18 mouse cellular contexts compared by ENCODE assay signal in the genomic region with DNA sequence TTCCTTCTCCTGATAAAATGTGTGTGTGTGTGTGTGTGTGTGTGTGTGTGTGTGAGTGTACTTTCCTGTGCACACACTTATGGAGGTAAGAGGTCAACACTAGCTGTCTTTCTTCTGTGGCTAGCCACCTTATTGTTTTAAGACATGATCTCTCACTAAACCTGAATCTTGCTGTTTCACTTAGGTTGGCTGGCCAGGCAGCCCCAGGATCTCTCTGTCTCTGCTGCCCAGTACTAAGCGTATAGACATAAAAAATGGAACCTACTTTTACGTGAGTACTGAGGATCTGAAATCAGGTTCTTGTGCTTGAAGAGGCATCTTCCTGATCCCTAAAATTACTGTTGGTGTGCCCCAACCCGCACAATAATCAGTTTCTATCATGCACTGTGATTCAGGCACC. TPM values are rescaled to one million over a fixed set of nuclear protein-coding genes. Genes with fewer than 3 reads are reported as not detected.
DNase-seq lines count a peak whose midpoint lies in the region; ATAC-seq and TF ChIP-seq lines count a peak whose summit lies in the region.
"Had no signal": no experiment of that assay in that cellular context is flagged by ENCODE, and none has a peak within 500 bp of the region (broad histone marks: within the 10 kb centered on the region; RNA-seq: fewer than 3 reads in every experiment).

No protein-coding gene starts in this region.

- no peak for DNase-seq in cerebellum, adult 2 months
- peak; percentile 57 for DNase-seq in heart, embryonic 10.5 days (ENCODE audit: low spot score)
- no peak for DNase-seq in heart, adult 8-10 months (ENCODE audit: low spot score)
- no peak for DNase-seq in layer of hippocampus, adult 2 months (ENCODE audit: low spot score in 2 of 2)
- no peak for DNase-seq in layer of hippocampus, postnatal 14 days (ENCODE audit: low spot score in 2 of 2)
- DNase-seq: adrenal gland, adult 8-10 months; adrenal gland, postnatal 25 days; gastrocnemius, postnatal 10 days; gastrocnemius, postnatal 36 days; kidney, adult 11 months had no signal

- no peaks in the 10 kb centered on the region for H3K36me3 ChIP-seq in heart, embryonic 10.5 days
- H3K36me3 ChIP-seq: embryonic facial prominence, embryonic 12.5 days; embryonic facial prominence, embryonic 15.5 days; forebrain, embryonic 12.5 days; forebrain, embryonic 15.5 days; hindbrain, embryonic 13.5 days had no signal

- no peak for ATAC-seq in cerebellum, adult (ENCODE audit: insufficient number of reproducible peaks, low FRiP score, low TSS enrichment)
- ATAC-seq: activated CD4-positive, CD25-positive, alpha-beta regulatory T cell, adult 4 months; forebrain, embryonic 15.5 days; inflammation-experienced regulatory T-cells, adult 6 months had no signal

- no peaks in the 10 kb centered on the region for H3K27me3 ChIP-seq in cerebellum, adult 2 months (ENCODE audit: control insufficient read depth, insufficient read depth, low read length)
- no peaks in the 10 kb centered on the region for H3K27me3 ChIP-seq in heart, embryonic 10.5 days (ENCODE audit: insufficient read depth, poor library complexity, severe bottlenecking)
- H3K27me3 ChIP-seq: embryonic facial prominence, embryonic 12.5 days; embryonic facial prominence, embryonic 15.5 days; forebrain, embryonic 12.5 days; forebrain, embryonic 15.5 days; hindbrain, embryonic 13.5 days had no signal

- TF ChIP-seq POLR2A in cerebellum, adult 2 months (IDR thresholded peaks at IDR 0.05; ENCODE audit: borderline replicate concordance, insufficient read depth, low read length) = no peak

- H3K4me1 ChIP-seq in cerebellum, adult 2 months (ENCODE audit: control insufficient read depth, insufficient read depth, low read length) = peaks cover 6% of the 10 kb centered on the region; the same call in 1 of the 2 replicates
- no peaks in the 10 kb centered on the region for H3K4me1 ChIP-seq in heart, embryonic 10.5 days
- H3K4me1 ChIP-seq: forebrain, embryonic 12.5 days; forebrain, embryonic 15.5 days had no signal

- no peak for TF ChIP-seq CTCF in cerebellum, adult 2 months (IDR thresholded peaks at IDR 0.05; ENCODE audit: borderline replicate concordance, insufficient read depth, low read depth, low read length)
- no peak for TF ChIP-seq CTCF in layer of hippocampus, adult 2 months (conservative IDR thresholded peaks at IDR 0.05)

- H3K9me3 ChIP-seq in heart, embryonic 10.5 days = no peaks in the 10 kb centered on the region
- H3K9me3 ChIP-seq: embryonic facial prominence, embryonic 12.5 days; embryonic facial prominence, embryonic 15.5 days; forebrain, embryonic 12.5 days; forebrain, embryonic 15.5 days; hindbrain, embryonic 13.5 days had no signal

- peak overlapping the region; percentile 81 for H3K4me3 ChIP-seq in cerebellum, adult 2 months (replicated peaks; ENCODE audit: insufficient read depth, low read depth, low read length)
- H3K4me3 ChIP-seq in heart, embryonic 10.5 days = no peak overlapping the region
- no peak overlapping the region for H3K4me3 ChIP-seq in layer of hippocampus, adult 2 months
- H3K4me3 ChIP-seq: embryonic facial prominence, embryonic 12.5 days; embryonic facial prominence, embryonic 15.5 days; forebrain, embryonic 12.5 days; forebrain, embryonic 15.5 days; hindbrain, embryonic 13.5 days had no signal

- peak overlapping the region; percentile 91 for H3K27ac ChIP-seq in cerebellum, adult 2 months (ENCODE audit: insufficient read depth, low read length)
- no peak overlapping the region for H3K27ac ChIP-seq in heart, embryonic 10.5 days
- H3K27ac ChIP-seq in layer of hippocampus, adult 2 months = peak overlapping the region; percentile 96
- H3K27ac ChIP-seq: embryonic facial prominence, embryonic 12.5 days; embryonic facial prominence, embryonic 15.5 days; forebrain, embryonic 12.5 days; forebrain, embryonic 15.5 days; hindbrain, embryonic 13.5 days had no signal

- WGBS in cerebellum, adult 2 months = 12% methylated on average over 3 of the region's 3 CpGs
- 84% methylated on average over 3 of the region's 3 CpGs for WGBS in heart, embryonic 10.5 days

RNA-seq across cellular contexts. Expression of gene Il16, which starts 12.7 kb away (rescaled TPM):
- 84.9 and 108 TPM in 2 replicates for polyA plus RNA-seq in cerebellum, adult 2 months (2012; rRNA removed)
- polyA plus RNA-seq in heart, embryonic 10.5 days (2016; fragmentation: Nextera tagmentation; extraction: Ambion mirVana) = 1.7 and 2.0 TPM in 2 replicates
- total RNA-seq in heart, adult 8-10 months (2022) = 1 to 10 TPM; 6.3 to 7.6 (median 7.4) TPM
- 10 to 100 TPM; 67.3 to 70.3 TPM for total RNA-seq in layer of hippocampus, adult 2 months (2021)
- 10 to 100 TPM; 59.2 to 70.7 TPM for total RNA-seq in layer of hippocampus, postnatal 14 days (2021)

Comparison
In these comparisons a context has a peak if more than half of its experiments do, and no peak if none do; other contexts are left out.
1. RNA of gene Il16, which starts 12.7 kb away (total RNA-seq): 59.2 to 70.7 TPM in layer of hippocampus, postnatal 14 days and 67.3 to 70.3 TPM in layer of hippocampus, adult 2 months; 6.3 to 7.6 TPM in heart, adult 8-10 months; every median in the first group is over 4 times any median in the second.